Mouse (Mus musculus) heart, adult 11 months (tissue): Measurements from ENCODE around the gene Dhfr.
A peak's percentile ranks its signal among the peaks of the same experiment; 100 is the strongest.
"Not testable (repeated sequence)": the region's sequence is repeated elsewhere in the genome, so short reads cannot be mapped to it uniquely, and the experiment has no call there.

Source experiments
- DNase-seq: peaks from one replicate; pipeline ENCODE4 v3.0.0; 2022

Dhfr gene

GRCm38 (mm10) chr13:92354456-92355271, at the start of gene Dhfr, which contains the start of gene Msh3:
Dhfr (plus strand) TSS chr13:92354726.
Msh3 (minus strand) TSS chr13:92355003.
- peak; percentile 100 for DNase-seq

GRCm38 (mm10) chr13:92305680-92306079, 48.8 kb upstream of the Dhfr start, which contains the start of gene Gm20379:
Gm20379 (plus strand) TSS chr13:92305980.
- no peak for DNase-seq

GRCm38 (mm10) chr13:92314613-92315012, 39.9 kb upstream of the Dhfr start:
- no peak for DNase-seq

- DNase-seq: no peak
These were observed 33.8 kb upstream of the Dhfr start for GRCm38 (mm10) chr13:92320770-92321169.

- DNase-seq: peak; percentile 40
These were observed 28.5 kb upstream of the Dhfr start for GRCm38 (mm10) chr13:92326030-92326429.

GRCm38 (mm10) chr13:92328000-92328399, 26.5 kb upstream of the Dhfr start:
- DNase-seq: no peak

GRCm38 (mm10) chr13:92330621-92331020, 23.9 kb upstream of the Dhfr start:
- no peak for DNase-seq

GRCm38 (mm10) chr13:92332103-92332879, 22.2 kb upstream of the Dhfr start:
- peak; percentile 72 for DNase-seq

GRCm38 (mm10) chr13:92336857-92337256, 17.7 kb upstream of the Dhfr start:
- DNase-seq: no peak

GRCm38 (mm10) chr13:92337773-92338462, 16.6 kb upstream of the Dhfr start:
- DNase-seq: no peak

GRCm38 (mm10) chr13:92339787-92340186, 14.7 kb upstream of the Dhfr start:
- no peak for DNase-seq

- DNase-seq: peak; percentile 41
These were observed 10.5 kb upstream of the Dhfr start for GRCm38 (mm10) chr13:92344033-92344432.

GRCm38 (mm10) chr13:92346338-92346737, 8.2 kb upstream of the Dhfr start:
- DNase-seq: peak; percentile 54

- DNase-seq: no peak
These were observed 3.4 kb upstream of the Dhfr start for GRCm38 (mm10) chr13:92351100-92351499.

GRCm38 (mm10) chr13:92353956-92354355, 570 bp upstream of the Dhfr start:
- peak; percentile 74 for DNase-seq

- no peak for DNase-seq
These were observed 732 bp downstream of the Dhfr start for GRCm38 (mm10) chr13:92355272-92355643.

- DNase-seq: peak; percentile 84
These were observed 1.9 kb downstream of the Dhfr start for GRCm38 (mm10) chr13:92356376-92356775.

- no peak for DNase-seq
These were observed 3.1 kb downstream of the Dhfr start for GRCm38 (mm10) chr13:92357644-92358043.

- DNase-seq: no peak
These were observed 7.1 kb downstream of the Dhfr start for GRCm38 (mm10) chr13:92361609-92362008.

- DNase-seq: peak; percentile 33
These were observed 10.8 kb downstream of the Dhfr start for GRCm38 (mm10) chr13:92365312-92365711.

GRCm38 (mm10) chr13:92370811-92371210, 16.3 kb downstream of the Dhfr start:
- DNase-seq: peak; percentile 82

- not testable (repeated sequence) for DNase-seq
These were observed 16.9 kb downstream of the Dhfr start for GRCm38 (mm10) chr13:92371466-92371865.

GRCm38 (mm10) chr13:92387367-92387766, 32.8 kb downstream of the Dhfr start:
- DNase-seq: no peak
